Mouse (Mus musculus) E14TG2a.4 (cell line): ENCODE results near the gene Wdsub1.

Experiments
- CTCF ChIP-seq: conservative IDR thresholded peaks from 2 replicates; pipeline ENCODE4 v1.5.1; 2014; ENCODE audit warnings: low read length
- NANOG ChIP-seq: IDR thresholded peaks from 2 replicates; pipeline ENCODE4 v1.6.1; 2014; ENCODE audit warnings: borderline replicate concordance, low read length, mixed read lengths

- TF ChIP-seq CTCF (no peak), NANOG (no peak)
These were observed 62.3 kb downstream of the Wdsub1 start for GRCm38 (mm10) chr2:59820088-59820487.
